Mouse (Mus musculus) bone marrow macrophage, adult 2 months (primary cell): Measurements from ENCODE around the gene Enam. TPM values are rescaled to one million over a fixed set of nuclear protein-coding genes. Genes with fewer than 3 reads are reported as not detected.

Experiments
- H3K27ac ChIP-seq: 2 replicates; pipeline ENCODE4 v1.5.1; 2012; ENCODE audit warnings: low read depth, low read length; ENCODE audit not compliant: insufficient read depth
- H3K4me1 ChIP-seq: 2 replicates; pipeline ENCODE4 v1.6.1; 2012; ENCODE audit warnings: low read length; ENCODE audit not compliant: control insufficient read depth, insufficient read depth
- H3K4me3 ChIP-seq: 2 replicates; pipeline ENCODE4 v1.5.1; 2012; ENCODE audit warnings: mild to moderate bottlenecking, low read length, moderate library complexity; ENCODE audit not compliant: insufficient read depth
- CTCF ChIP-seq: IDR thresholded peaks from 2 replicates; pipeline ENCODE4 v1.5.1; 2012; ENCODE audit warnings: low read depth, mild to moderate bottlenecking, low read length, moderate library complexity
- POLR2A ChIP-seq: IDR thresholded peaks from 2 replicates; pipeline ENCODE4 v1.6.1; 2012; ENCODE audit warnings: mild to moderate bottlenecking, low read depth, low read length, borderline replicate concordance
- polyA plus RNA-seq: library from polyadenylated mRNA; stranded (reverse); fragments of >200 nt; gene quantifications from 2 replicates; pipeline ENCODE4 v1.2.4, GENCODE M21; 2012; ENCODE audit not compliant: missing spikeins, insufficient read depth, insufficient read length

Enam gene
- not detected in 2 replicates for polyA plus RNA-seq

- H3K4me1 ChIP-seq = no peaks in the 10 kb centered on the region
- H3K4me3 ChIP-seq = no peak within 1 kb of the TSS
- no peak within 1 kb of the TSS for H3K27ac ChIP-seq
- TF ChIP-seq CTCF (no peak), POLR2A (no peak)
Observed at GRCm38 (mm10) chr5:88487675-88488074, at the start of gene Enam. Gene Enam (plus strand): TSS chr5:88487975.

- Histone ChIP-seq H3K4me1 (no peaks in the 10 kb centered on the region), H3K27ac (no peak within 1 kb of the TSS)
- TF ChIP-seq POLR2A = no peak
- no peak for TF ChIP-seq CTCF
Observed at GRCm38 (mm10) chr5:88455691-88456090, 32.1 kb upstream of the Enam start, which contains the start of gene Ambn. Gene Ambn (plus strand): TSS chr5:88455991.

GRCm38 (mm10) chr5:88467471-88467870 lies 20.3 kb upstream of the Enam start:
- no peak overlapping the region for H3K27ac ChIP-seq
- no peak overlapping the region for H3K4me3 ChIP-seq
- peaks cover 11% of the 10 kb centered on the region for H3K4me1 ChIP-seq
- TF ChIP-seq POLR2A = no peak
- TF ChIP-seq CTCF = no peak

More at GRCm38 (mm10) chr5:88455691-88456090, 32.1 kb upstream of the Enam start, which contains the start of gene Ambn:
- no peak within 1 kb of the TSS for H3K4me3 ChIP-seq

DNA sequence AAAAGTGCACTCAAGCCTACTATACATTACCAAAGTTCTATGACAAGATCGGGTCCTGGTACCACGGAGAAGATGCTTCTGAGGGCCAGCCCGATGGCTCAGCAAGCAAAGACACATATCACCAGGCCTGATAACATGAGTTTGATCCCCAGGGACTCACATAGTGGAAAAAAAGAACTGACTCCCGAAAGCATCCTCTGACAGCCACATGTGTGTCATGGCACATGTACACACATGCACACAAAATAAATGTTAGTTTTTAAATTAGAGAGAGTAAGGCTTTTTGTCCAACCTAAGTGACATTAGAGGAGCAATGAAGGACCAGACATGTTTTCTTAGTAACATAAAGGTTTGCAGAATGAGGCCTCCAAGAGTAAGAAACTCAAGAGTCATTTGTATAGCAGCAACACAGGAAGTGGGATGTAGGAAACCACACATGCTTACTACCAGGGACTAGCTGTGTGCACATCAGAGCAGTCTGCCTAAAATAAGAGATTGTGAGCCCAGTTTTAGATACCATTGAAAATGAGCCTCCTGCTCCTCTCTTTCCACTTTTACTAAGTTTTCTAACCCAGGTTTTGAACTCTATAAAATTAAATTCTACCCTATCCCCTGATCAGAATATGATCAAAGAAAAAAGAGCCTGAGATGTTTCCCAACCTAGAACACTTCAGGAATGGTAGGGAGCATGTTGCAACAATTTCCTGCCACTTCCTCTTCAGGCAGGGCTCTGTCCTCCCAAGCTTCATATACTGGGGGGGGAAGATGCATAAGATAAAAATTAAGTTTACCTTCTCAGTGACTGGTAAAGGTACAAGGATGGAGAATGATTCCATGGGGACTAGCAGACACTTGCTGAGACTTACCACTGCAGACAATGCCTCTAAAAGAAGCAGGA lies 18.7 kb upstream of the Enam start:
- no peak for TF ChIP-seq CTCF
- no peak for TF ChIP-seq POLR2A
- H3K4me3 ChIP-seq = no peak overlapping the region

GRCm38 (mm10) chr5:88489004-88489403 lies 1.2 kb downstream of the Enam start:
- TF ChIP-seq CTCF = no peak
- no peak for TF ChIP-seq POLR2A
- Histone ChIP-seq H3K4me1 (no peaks in the 10 kb centered on the region), H3K27ac (no peak overlapping the region), H3K4me3 (no peak overlapping the region)

More for the DNA sequence above, 18.7 kb upstream of the Enam start:
- peaks cover 11% of the 10 kb centered on the region for H3K4me1 ChIP-seq
- H3K27ac ChIP-seq = no peak overlapping the region

- Histone ChIP-seq H3K4me3 (no peak overlapping the region), H3K27ac (no peak overlapping the region), H3K4me1 (peaks cover 3% of the 10 kb centered on the region)
- TF ChIP-seq POLR2A = no peak
- no peak for TF ChIP-seq CTCF
Observed at GRCm38 (mm10) chr5:88491111-88491510, 3.3 kb downstream of the Enam start.

DNA sequence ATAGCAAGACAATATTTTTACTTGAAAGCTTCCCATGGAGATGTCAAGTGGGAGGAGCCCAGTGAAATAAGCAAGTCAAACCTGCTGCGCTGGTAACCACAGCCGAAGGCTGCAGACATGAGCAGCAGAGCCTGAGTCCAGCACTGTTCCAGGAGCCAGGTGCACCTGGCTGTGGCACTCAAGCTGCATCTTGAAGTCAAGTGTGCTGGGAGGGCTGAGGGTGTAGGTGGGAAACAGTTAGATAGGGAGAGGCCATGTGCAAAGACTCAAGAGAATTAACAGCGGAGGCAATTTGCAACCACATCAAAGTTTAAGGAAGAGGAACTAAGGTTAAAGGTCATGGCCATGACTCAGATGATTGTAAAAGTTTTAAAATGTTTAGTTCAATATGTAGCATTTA lies 12.0 kb downstream of the Enam start:
- Histone ChIP-seq H3K4me3 (no peak overlapping the region), H3K27ac (no peak overlapping the region), H3K4me1 (peaks cover 12% of the 10 kb centered on the region)
- TF ChIP-seq POLR2A = no peak
- TF ChIP-seq CTCF = no peak

DNA sequence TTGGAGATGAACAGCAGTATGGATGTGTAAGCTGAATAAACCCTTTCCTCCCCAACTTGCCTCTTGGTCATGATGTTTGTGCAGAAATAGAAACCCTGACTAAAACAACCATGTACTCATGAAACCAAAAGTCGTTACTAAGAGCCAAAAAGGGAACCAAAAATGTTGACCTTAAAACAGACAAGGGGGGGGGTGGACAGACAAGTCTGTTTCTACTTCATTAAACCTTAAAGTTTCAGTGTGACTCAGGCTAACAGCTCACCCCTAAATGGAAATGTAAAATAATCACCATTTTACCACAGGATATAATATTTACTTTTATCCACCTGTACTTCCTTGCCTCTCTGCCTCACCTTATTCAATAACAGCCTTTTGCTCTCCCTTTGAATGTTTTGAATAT lies 20.8 kb downstream of the Enam start:
- H3K27ac ChIP-seq = peak overlapping the region; percentile 98
- H3K4me1 ChIP-seq = peaks cover 17% of the 10 kb centered on the region
- H3K4me3 ChIP-seq = no peak overlapping the region
- TF ChIP-seq CTCF (no peak), POLR2A (no peak)

DNA sequence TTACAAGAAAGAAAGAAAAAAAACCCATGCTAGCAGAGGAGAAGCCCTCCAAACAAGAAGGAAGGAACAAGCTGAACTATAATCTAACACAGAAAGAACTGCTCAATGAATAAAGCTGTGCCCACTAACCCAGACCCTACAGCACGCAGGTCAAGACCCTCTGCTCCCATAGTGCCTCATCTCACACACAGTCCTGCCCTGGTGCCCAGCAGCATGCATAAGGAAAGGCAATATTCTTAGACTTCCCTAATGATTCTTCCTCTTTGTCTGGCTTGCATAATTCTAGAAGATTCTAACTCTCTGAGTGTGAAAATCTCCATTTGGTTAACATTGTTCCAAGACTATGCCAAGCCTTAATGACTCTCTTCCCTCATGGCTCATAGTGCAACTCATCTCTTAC lies 21.2 kb downstream of the Enam start:
- no peak for TF ChIP-seq POLR2A
- no peak for TF ChIP-seq CTCF
- Histone ChIP-seq H3K4me3 (no peak overlapping the region), H3K27ac (peak overlapping the region; percentile 98), H3K4me1 (peaks cover 17% of the 10 kb centered on the region)

DNA sequence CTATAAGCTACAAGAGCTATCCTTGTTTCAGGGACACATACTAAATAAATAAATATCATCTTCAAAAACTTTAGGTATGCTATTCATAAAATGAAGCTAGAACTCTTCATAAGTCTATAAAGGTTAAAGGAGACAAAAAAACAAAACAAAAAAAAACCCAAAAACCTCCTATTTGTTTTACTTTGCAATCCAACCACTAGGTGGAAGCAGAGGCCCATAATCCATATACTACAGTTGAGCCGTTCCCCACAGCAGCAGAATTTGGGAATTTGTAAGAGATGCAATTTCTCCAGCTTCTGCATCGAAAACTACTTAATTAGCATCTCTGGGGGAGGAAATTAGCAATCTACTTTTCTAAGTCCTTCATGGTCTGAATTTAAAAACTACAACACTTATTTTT lies 31.5 kb downstream of the Enam start:
- no peak for TF ChIP-seq CTCF
- no peak for TF ChIP-seq POLR2A
- Histone ChIP-seq H3K4me3 (no peak overlapping the region), H3K27ac (no peak overlapping the region), H3K4me1 (peaks cover 8% of the 10 kb centered on the region)

DNA sequence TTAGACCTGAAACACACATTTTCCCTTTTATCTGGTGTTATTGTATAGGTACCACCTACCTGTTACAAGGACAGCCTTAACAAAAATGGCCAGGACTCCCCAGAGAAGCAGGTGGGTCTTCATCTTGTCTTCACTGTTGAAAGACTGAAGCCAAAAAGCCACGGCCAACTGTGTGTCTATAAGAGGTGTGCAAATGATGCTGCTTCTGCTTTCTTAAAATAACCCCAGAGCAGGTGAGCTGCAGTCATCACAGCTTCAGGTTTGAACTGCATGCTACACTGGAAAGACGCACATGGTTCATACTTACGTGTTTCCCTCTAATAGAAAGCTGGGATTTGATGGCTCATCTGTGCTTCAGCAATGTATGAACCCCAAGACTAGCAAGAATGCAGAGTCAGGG lies 39.9 kb downstream of the Enam start, which contains the start of gene Jchain:
Jchain (minus strand) TSS at position 235 of the 400 bp plus-strand sequence.
- no peak within 1 kb of the TSS for H3K27ac ChIP-seq
- H3K4me3 ChIP-seq = no peak within 1 kb of the TSS
- TF ChIP-seq POLR2A (no peak), CTCF (no peak)
- H3K4me1 ChIP-seq = no peaks in the 10 kb centered on the region
